Mouse (Mus musculus) stomach, postnatal 0 days (tissue): ENCODE results near the gene Pla2g2f. TPM values are rescaled to one million over a fixed set of nuclear protein-coding genes. Genes with fewer than 3 reads are reported as not detected.

Experiments used
- ATAC-seq: fragments of 200-750 bp; cut with Nextera tagmentation; 2 replicates; pipeline ENCODE4 v1.8.0; 2017; ENCODE audit not compliant: low FRiP score, low TSS enrichment
- DNase-seq: peaks from one replicate; pipeline ENCODE4 v3.0.0-alpha.2; 2016; ENCODE audit warnings: low spot score
- H3K27ac ChIP-seq: fragments of 300-500 bp; sonication (generic); replicated peaks from 2 replicates; pipeline ENCODE4 v1.5.1; 2014; ENCODE audit warnings: mild to moderate bottlenecking, control low read depth
- H3K27me3 ChIP-seq: fragments of 300-500 bp; sonication (generic); 2 replicates; pipeline ENCODE4 v1.6.1; 2014; ENCODE audit warnings: low read length; ENCODE audit not compliant: control insufficient read depth, insufficient read depth
- H3K36me3 ChIP-seq: fragments of 300-500 bp; sonication (generic); 2 replicates; pipeline ENCODE4 v1.6.1; 2014; ENCODE audit warnings: low read length, mixed read lengths; ENCODE audit not compliant: control insufficient read depth, insufficient read depth
- H3K4me1 ChIP-seq: fragments of 300-500 bp; sonication (generic); replicated peaks from 2 replicates; pipeline ENCODE4 v1.6.1; 2014; ENCODE audit warnings: antibody characterized with exemption; ENCODE audit not compliant: control insufficient read depth, insufficient read depth
- H3K4me2 ChIP-seq: fragments of 300-500 bp; sonication (generic); replicated peaks from 2 replicates; pipeline ENCODE4 v1.6.1; 2014; ENCODE audit warnings: low read depth, mild to moderate bottlenecking, control low read depth, moderate library complexity
- H3K4me3 ChIP-seq: fragments of 300-500 bp; sonication (generic); 2 replicates; pipeline ENCODE4 v1.5.1; 2014; ENCODE audit warnings: low read depth, low read length, control low read depth
- H3K9ac ChIP-seq: fragments of 300-500 bp; sonication (generic); 2 replicates; pipeline ENCODE4 v1.6.1; 2014; ENCODE audit warnings: mild to moderate bottlenecking, low read length, control low read depth, mixed read lengths
- H3K9me3 ChIP-seq: fragments of 300-500 bp; sonication (generic); 2 replicates; pipeline ENCODE4 v1.6.1; 2016; ENCODE audit warnings: low read length; ENCODE audit not compliant: control insufficient read depth
- CTCF ChIP-seq: IDR thresholded peaks from 2 replicates; pipeline ENCODE4 v1.5.1; 2016; ENCODE audit warnings: antibody characterized with exemption, low read depth, mild to moderate bottlenecking, moderate library complexity
- EP300 ChIP-seq: optimal IDR thresholded peaks from 2 replicates; pipeline ENCODE3; 2016; ENCODE audit warnings: antibody characterized with exemption
- WGBS: fragments of 180-500 bp; shearing (Covaris S2); extraction: QIAGEN DNeasy Blood & Tissue Kit; methylation state at CpG from one replicate; pipeline ENCODE4 v1.1.7; 2014; 5-methylcytosine and 5-hydroxymethylcytosine counted together
- polyA plus RNA-seq: library from polyadenylated mRNA; unstranded; fragments of >200 nt; fragmentation: Nextera tagmentation; extraction: Ambion mirVana; gene quantifications from 2 replicates; pipeline ENCODE4 v1.2.1, GENCODE M21; 2015

Gene Pla2g2f
- polyA plus RNA-seq, 1 experiment from 2014 or later: 8.7 TPM

- Histone ChIP-seq H3K27ac (no peak overlapping the region), H3K9me3 (no peaks in the 10 kb centered on the region), H3K9ac (no peak overlapping the region), H3K27me3 (no peaks in the 10 kb centered on the region), H3K4me2 (no peak overlapping the region), H3K4me1 (no peaks in the 10 kb centered on the region), H3K36me3 (no peaks in the 10 kb centered on the region), H3K4me3 (no peak overlapping the region)
- DNase-seq (no peak), ATAC-seq (no peak)
- TF ChIP-seq EP300 (no peak), CTCF (no peak)
- WGBS: 64% methylated on average over 4 of the region's 4 CpGs
Measured at GRCm38 (mm10) chr4:138755439-138755838, 2.0 kb downstream of the Pla2g2f start.

- Histone ChIP-seq H3K4me1 (no peaks in the 10 kb centered on the region), H3K4me3 (no peak overlapping the region), H3K4me2 (no peak overlapping the region), H3K9ac (no peak overlapping the region), H3K9me3 (no peaks in the 10 kb centered on the region), H3K27me3 (no peaks in the 10 kb centered on the region), H3K36me3 (no peaks in the 10 kb centered on the region), H3K27ac (no peak overlapping the region)
- ATAC-seq (0 out of 2 replicates have a peak, but pooled peaks have one; percentile 45), DNase-seq (no peak)
- TF ChIP-seq CTCF: no peak
- no peak for TF ChIP-seq EP300
- 60% methylated on average over 9 of the region's 9 CpGs for WGBS
Measured at GRCm38 (mm10) chr4:138754432-138754831, 3.0 kb downstream of the Pla2g2f start.

- 83% methylated on average over 3 of the region's 3 CpGs for WGBS
- Histone ChIP-seq H3K27me3 (no peaks in the 10 kb centered on the region), H3K4me1 (no peaks in the 10 kb centered on the region), H3K9ac (no peak overlapping the region), H3K4me3 (no peak overlapping the region), H3K9me3 (no peaks in the 10 kb centered on the region), H3K27ac (no peak overlapping the region), H3K4me2 (no peak overlapping the region), H3K36me3 (no peaks in the 10 kb centered on the region)
- ATAC-seq: no peak
- no peak for TF ChIP-seq CTCF
- no peak for TF ChIP-seq EP300
- no peak for DNase-seq
Measured at GRCm38 (mm10) chr4:138753608-138754007, 3.8 kb downstream of the Pla2g2f start.

GRCm38 (mm10) chr4:138752603-138753002 lies 4.8 kb downstream of the Pla2g2f start:
- no peak for TF ChIP-seq CTCF
- TF ChIP-seq EP300: no peak
- Histone ChIP-seq H3K27me3 (no peaks in the 10 kb centered on the region), H3K4me1 (no peaks in the 10 kb centered on the region), H3K9me3 (no peaks in the 10 kb centered on the region), H3K4me2 (no peak overlapping the region), H3K9ac (no peak overlapping the region), H3K27ac (no peak overlapping the region), H3K36me3 (no peaks in the 10 kb centered on the region), H3K4me3 (no peak overlapping the region)
- DNase-seq (no peak), ATAC-seq (no peak)
- 96% methylated on average over 6 of the region's 6 CpGs for WGBS

GRCm38 (mm10) chr4:138748369-138749072 lies 8.9 kb downstream of the Pla2g2f start:
- no peak overlapping the region for H3K4me2 ChIP-seq
- no peaks in the 10 kb centered on the region for H3K4me1 ChIP-seq
- H3K9ac ChIP-seq: no peak overlapping the region
- peak; percentile 45 for DNase-seq
- TF ChIP-seq EP300: no peak
- peak; percentile 86 for TF ChIP-seq CTCF
- ATAC-seq: peak; percentile 31
- no peaks in the 10 kb centered on the region for H3K27me3 ChIP-seq
- no peaks in the 10 kb centered on the region for H3K9me3 ChIP-seq
- WGBS: 50% methylated on average over 8 of the region's 8 CpGs
- H3K27ac ChIP-seq: no peak overlapping the region
- H3K4me3 ChIP-seq: no peak overlapping the region
- H3K36me3 ChIP-seq: no peaks in the 10 kb centered on the region

GRCm38 (mm10) chr4:138747851-138748250 lies 9.6 kb downstream of the Pla2g2f start:
- ATAC-seq: peak; percentile 82
- Histone ChIP-seq H3K36me3 (no peaks in the 10 kb centered on the region), H3K9me3 (no peaks in the 10 kb centered on the region), H3K4me2 (no peak overlapping the region), H3K4me3 (no peak overlapping the region), H3K27ac (no peak overlapping the region), H3K9ac (no peak overlapping the region), H3K4me1 (no peaks in the 10 kb centered on the region), H3K27me3 (no peaks in the 10 kb centered on the region)
- TF ChIP-seq EP300: no peak
- TF ChIP-seq CTCF: peak; percentile 40; the same call in 1 of the 2 replicates
- peak; percentile 63 for DNase-seq
- 39% methylated on average over 10 of the region's 10 CpGs for WGBS
